11 mouse cellular contexts compared by ENCODE assay signal in the genomic region with DNA sequence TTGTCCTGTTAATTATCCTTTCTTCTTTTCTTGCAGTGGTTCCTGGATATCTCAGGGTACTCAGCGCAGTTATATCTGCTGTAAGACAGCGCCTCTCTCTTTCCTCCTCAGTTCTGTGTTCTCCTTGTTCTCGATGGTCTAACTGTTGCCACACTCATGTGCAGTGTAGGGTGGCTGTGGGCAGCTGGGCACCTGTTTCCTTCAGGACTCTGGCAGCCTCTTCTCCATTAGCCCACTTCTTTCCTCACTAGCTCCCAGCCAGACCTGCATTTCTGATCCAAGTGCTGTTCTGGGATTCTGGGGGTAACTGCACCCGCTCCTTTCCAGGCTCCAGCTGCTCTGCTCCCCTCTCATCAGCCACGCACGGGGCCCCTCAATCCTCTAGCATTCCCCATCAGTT.
"Had no signal": no experiment of that assay in that cellular context is flagged by ENCODE, and none has a peak within 500 bp of the region (broad histone marks: within the 10 kb centered on the region; RNA-seq: fewer than 3 reads in every experiment).

No protein-coding gene starts in this region.

- DNase-seq: gastrocnemius, adult 2 months; gastrocnemius, postnatal 10 days; gastrocnemius, postnatal 25 days; heart, adult 2 months; heart, postnatal 4 days; kidney, adult 18-20 months; kidney, adult 8-10 months; kidney, postnatal 10 days; kidney, postnatal 25 days; kidney, postnatal 4 days; liver had no signal
